Mouse (Mus musculus) c-Kit-negative CD71-positive TER-119-positive erythroid progenitor cells, embryonic 14.5 days (primary cell): ENCODE measurements around the gene Zfp870.
A peak's percentile ranks its signal among the peaks of the same experiment; 100 is the strongest.

Source experiments
- DNase-seq: peaks from one replicate; pipeline ENCODE4 v3.0.0-alpha.2; 2013; ENCODE audit warnings: low read depth, low spot score

The Zfp870 gene

DNA sequence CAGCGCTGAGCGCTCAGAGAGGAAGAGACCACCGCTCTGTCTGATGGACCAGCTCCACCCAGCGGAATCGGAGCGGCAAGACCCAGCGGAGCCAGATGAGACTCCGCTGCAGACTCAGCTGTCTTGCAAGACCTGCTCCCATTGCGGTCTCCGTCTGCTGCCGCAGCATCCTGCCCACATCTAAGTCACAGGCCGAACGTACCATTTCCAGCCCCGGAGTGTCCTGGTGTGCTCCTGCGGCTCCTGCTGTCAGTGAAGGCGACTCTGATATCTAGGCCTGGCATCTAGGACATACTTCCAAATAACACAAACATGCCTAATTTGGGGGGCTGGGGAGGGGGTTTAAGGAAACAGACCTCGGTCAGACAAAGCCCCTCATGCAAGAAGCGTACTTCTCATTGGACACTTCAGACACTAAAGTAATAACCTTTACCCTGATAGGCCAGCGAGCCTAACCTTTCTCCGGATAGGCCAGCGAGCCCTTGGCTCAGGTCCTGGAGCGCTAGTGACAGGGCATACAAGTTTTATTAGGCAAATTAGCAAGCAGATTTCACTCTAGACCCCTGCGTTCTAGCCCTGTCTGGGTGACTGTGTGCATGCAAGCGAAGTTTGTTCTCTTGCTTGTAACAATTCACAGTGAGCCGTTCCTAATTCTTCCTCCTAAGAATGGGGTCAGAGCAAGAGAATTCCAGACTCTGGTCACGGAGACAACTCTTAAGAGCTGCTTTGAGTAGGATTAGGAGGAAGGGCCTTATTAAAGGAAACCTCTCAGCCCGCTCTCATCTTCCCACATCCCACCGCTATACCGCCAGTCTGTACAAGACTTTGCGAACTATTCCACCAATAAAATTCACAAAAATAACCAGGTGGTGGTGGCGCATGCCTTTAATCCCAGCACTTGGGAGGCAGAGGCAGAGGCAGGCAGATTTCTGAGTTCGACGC lies at the start of gene Zfp870:
TSS of gene Zfp870 (minus strand) at position 404 of the 942 bp plus-strand sequence.
- peak; percentile 39 for DNase-seq

DNA sequence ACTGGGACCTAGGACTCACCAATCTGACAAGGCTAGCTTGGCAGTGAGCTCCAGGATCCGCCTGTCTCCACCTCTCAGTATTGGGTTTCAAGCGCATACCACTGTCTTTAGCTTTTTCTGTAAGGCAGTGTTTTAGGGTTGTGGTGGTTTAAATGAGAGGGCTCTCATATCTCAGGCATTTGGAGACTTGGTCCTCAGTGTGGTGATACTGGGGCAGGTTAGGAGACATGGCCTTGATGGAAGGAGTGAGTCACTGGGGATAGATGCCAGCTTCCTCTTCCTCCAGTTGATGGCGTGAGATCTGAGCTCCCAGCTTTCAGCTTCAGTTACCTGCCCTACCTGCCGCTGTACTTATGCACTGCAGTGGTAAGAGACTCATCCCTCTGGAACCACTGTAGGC lies 48.4 kb upstream of the Zfp870 start:
- DNase-seq: no peak

DNA sequence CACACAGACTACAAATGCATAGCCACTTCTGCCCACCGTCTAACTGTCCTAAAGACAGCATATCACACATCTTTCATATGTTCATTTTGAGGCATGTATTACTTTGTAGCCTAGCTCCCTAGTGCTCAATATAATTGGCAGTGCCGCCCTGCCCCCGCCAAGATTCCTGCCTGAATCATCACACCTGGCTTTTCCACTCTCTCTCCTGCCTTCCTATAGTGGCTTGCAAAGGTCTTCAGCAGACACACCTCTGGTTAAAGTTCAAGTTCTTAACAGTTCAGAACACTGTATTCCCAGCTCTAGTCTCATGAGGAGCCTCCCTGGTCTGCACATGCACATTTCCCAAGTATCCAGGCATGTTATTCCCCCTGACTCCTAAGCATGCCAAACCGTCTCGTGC lies 36.4 kb upstream of the Zfp870 start:
- DNase-seq: no peak

DNA sequence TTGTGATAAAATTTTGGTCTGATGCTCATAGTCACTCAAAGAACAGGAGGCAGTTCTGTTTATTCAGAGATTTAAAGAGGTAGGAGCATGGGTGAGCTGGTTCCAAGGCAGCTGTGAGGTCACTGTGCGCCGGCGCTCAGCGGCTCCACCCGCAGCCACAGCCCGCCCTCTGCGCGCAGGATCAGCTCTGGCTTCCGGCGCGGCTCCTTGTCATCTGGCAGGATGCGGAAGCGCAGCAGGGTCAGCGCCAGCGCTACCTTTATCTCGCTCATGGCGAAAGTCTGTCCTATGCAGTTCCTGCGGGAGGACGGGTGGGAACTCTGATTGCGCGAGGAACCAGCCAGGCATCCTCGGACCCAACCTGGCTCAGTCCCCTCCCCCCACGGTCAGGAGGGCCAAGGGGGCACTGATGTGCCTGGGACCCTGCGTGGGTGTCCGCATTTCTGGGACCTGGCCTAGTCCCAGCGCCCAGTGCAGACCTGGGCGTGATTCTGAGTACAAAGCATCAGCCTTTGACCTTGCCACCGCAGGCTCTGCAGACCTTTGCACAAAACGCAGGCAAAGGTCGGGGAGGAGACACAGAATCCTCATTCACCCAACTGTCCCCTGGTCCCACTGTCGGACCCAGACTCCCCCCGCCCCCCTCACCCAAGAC lies 33.3 kb upstream of the Zfp870 start:
- DNase-seq: no peak

DNA sequence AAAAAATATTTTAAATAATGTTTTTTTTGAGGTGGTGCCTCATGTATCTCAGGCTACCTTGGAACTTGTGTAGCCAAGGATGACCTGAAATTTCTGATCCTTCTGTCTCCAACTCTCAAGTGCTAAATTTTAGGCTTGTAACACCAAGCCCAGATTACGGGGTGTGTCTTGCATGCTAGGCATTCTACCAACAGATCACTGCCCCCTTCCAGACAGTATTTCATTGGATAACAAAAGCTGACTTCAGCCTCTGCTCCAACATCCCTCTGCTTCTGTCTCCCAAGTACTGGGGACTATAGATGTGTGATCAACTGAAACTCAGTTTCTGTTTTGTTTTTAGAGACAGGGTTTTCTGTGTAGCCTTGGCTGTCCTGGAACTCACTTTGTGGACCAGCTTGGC lies 32.2 kb upstream of the Zfp870 start:
- DNase-seq: no peak

DNA sequence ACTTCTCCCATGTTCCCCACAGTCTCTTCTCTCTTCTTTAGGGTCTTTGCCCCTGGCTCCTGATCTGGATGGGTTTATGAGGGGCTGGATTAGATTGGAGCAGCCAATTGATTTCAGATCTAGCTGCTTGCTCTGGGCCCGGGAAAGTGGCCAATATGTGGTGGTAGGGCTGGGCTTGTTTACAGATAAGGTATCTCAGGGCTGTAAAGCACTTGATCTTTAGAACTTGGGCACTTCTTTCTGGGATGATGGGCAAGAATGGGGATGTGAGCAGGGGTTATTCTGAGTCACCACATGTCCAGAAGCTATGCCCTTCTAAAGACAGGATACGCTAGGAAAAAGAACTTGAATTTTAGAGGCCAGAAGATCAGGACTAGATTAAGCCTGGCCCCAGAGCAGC lies 27.7 kb upstream of the Zfp870 start:
- no peak for DNase-seq

GRCm38 (mm10) chr17:32917131-32917530 lies 25.7 kb upstream of the Zfp870 start, which contains the start of gene Cyp4f14:
Cyp4f14 (minus strand) TSS chr17:32917342.
- DNase-seq: no peak

DNA sequence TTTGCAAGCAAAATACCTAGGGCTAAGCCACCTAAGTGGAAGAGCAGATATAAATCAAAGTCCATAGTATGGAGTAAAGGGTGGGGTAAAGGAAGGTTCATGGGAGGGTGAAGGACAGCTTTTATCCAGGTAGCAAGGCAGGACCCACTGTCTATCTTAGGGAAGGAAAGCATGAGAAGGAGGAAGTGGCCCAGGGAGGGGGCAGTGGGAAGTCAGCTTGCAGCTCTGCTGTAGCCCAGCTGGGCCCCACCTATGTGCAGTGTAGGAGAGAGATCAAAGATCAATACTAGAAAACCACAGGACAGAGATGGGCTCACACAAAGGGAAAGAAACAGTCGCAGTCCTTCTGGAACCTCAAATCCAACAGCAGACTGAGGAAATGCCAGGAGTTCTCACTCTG lies 24.6 kb upstream of the Zfp870 start:
- no peak for DNase-seq

- DNase-seq: no peak
Observed at GRCm38 (mm10) chr17:32906172-32906571, 14.7 kb upstream of the Zfp870 start.

- no peak for DNase-seq
Observed at GRCm38 (mm10) chr17:32905239-32905638, 13.8 kb upstream of the Zfp870 start.

DNA sequence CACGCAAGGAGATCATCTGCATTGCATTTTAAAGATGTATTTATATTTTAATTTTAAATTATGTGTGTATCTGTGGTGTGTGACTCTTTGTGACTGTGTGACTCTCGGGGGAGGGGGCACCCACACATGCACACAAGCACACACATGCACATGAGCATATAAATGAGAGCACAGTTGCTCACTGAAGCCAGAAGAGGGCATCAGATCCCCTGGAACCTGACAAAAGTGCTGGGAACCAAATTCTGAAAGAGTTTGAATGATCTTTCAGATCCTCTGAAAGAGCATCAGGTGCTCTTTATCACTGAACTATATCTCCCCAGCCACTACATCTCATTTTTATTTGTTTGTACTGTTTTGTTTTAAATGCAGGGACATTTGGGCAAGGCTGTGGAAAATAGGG lies 13.0 kb upstream of the Zfp870 start:
- DNase-seq: no peak

DNA sequence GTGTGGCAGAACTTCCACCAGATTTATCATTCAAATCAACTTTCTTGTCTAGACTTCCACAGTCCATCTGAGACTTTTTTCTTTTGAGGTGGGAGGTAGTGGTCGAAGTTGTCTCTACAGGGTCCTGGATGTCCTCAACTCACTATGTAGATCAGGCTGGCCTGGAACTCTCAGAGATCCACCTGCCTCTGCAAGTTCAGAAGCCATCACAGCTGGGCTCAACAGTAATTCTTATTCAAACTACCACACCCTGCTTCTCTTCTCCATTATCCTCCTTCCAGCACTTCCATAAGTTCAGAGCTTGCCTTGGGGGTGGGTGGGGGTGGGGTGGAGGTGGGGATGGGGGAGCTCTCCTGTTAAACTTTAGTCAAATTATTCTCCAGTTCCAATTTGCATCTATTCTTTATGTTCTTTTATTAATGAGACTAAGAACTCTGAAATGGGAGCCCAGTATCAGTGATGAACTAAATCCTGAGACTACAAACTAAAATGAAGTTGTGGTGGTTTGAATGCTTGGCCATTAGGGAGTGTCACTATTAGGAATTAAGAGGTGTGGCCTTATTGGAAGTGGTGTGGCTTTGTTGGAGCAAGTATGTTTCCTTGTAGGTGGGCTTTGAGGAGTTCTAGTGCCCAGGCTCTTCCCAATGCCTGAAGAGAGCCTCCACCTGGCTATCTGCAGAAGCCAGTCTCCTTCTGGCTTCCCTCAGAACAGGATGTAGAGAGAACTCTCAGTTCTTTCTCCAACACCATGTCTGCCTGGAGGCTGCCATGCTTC lies 10.5 kb upstream of the Zfp870 start:
- no peak for DNase-seq

DNA sequence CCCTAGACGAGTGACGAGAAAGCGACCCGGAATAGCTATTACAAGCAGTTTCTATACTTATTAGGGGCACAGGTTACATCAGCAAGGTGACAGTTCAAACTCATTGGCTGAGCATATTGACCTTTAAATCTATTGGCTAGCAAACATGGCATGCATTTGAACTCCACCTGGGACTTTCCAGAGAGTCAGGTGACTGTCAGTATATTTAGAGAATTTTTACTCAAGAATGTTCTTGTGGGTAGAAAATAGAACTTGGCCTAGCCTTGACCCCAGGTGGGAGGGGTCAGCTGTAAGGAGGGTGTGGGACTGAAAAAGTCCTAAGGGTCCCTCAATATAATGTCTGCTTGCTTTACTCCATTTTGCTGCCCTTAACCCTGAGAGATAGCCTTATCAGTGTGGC lies 4.0 kb upstream of the Zfp870 start:
- DNase-seq: no peak

DNA sequence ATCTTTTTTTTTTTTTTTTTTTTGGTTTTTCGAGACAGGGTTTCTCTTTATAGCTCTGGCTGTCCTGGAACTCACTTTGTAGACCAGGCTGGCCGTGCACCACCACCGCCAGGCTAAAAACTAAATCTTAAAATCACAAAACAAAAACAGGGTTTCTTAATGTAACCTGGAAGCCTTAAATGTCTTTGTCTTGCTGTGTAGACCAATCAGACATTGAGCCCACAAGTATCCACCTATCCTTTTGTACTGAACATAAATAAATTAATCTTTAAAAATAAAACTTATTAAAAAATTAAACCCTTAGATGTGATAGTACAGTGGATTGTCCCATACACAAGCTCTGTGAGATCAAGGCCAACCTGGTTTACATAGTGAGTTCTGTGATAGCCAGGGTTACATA lies 2.5 kb upstream of the Zfp870 start:
- no peak for DNase-seq

- DNase-seq: no peak
Observed at GRCm38 (mm10) chr17:32890852-32891238, 597 bp downstream of the Zfp870 start.

- no peak for DNase-seq
Observed at GRCm38 (mm10) chr17:32889611-32890010, 1.8 kb downstream of the Zfp870 start.

DNA sequence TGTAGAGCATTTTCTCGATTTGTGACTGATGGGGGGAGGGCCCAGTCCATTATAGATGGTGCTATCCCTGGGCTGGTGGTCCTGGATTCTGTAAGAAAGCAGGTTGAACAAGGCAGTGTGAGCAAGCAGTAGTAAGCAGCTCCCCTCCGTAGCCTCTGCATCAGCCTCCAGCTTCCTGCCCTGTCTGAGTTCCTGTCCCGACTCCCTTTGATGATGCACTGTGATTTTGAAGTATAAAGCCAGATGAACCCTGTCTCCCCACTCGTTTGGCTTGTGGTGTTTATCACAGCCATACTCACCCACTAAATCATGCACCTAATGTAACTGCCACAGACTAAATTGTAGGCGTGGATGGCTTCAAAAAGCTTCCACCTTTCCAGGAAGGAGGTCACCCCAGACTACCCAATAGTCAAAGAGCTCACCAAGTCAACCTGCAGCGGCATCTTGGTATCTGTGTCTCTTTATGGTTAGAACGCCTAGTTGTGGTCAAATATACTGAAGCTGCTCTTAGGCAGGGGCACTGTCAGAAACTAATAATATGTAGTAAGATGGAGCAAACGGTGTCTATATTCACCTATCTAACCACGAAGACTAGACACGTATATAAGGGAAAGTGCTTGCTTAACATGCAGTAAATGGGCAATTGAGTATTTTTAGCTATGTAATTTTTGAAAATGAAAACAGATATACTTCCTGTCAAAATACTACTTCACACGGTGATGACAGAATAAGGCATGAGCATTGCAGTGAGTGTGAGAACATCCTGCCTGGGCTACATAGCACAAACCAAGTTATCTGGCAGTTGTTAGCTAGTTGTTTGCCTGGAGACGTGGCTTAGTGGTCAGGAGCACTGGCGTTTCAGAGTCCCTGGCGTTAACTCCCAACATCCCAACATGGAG lies 10.9 kb downstream of the Zfp870 start:
- no peak for DNase-seq

DNA sequence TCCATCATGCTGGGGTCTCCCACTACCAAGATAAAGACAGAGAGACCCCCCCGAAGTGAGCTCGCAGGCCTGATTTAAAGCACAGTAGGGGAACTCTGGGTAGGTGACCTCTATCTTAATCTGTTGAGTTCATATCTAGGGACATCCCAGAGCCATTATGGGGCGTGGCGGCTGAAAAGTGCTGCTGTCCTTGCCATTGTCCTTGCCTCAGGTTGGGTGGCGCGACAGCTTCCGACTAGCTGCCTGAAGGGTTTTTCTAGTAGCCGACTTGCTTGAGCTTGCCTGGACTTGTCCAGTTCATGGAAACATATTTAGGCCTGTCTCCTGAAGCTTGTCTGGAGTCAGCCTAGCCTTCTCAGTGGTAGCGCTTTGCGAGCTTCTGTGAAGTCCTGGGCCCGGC lies 12.7 kb downstream of the Zfp870 start:
- no peak for DNase-seq

DNA sequence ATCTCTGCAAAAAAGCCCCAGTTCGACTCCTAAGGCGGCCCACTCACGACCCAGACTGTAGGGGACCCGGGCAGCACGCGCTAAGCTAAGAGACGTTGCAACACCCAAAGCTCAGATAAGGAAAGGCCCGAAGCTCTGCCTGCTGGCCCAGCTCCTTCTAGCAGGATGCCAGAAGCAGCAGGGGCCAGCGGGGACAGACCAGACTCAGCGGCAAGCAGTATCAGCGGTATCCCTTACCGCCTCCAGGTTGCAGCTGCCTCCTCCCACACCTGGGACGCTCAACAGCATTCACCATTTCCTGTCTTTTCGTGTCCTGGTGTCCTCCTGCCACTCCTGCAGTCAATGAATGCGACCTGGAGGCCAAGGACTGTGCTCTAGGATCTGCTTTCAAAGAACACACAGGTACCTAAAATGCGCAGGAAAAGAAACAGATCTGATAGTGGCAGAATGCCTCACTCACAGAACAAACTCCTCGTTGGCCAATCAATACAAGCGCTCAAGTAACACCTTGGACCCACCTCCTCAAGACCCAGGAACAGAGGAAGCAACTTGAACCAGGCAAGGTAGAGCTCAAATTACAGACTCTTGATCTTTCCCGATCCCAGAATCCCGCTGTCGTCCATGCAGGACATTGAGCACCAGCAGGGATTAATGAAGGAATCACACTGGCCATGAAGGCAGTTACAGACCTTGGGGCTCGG lies 13.8 kb downstream of the Zfp870 start:
- DNase-seq: no peak

DNA sequence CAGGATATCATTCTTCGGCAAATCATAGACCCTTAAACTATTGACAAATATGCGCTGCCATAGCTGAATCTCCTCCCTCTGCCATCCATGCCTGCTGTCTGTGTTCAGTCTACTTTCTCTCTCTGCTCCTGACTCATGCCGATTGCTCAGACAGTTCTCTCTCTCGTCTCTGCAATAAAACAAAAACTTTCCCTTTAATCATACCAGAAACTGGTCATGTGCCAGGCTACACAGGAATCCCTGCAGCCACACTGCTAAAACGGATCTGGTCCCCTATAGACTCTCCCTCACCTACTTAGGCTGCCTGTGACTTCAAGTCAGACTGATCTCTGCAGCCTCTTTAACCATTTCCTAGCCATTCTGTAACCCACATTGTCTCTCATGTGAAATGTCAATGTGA lies 18.7 kb downstream of the Zfp870 start:
- DNase-seq: no peak

GRCm38 (mm10) chr17:32872091-32872490 lies 19.4 kb downstream of the Zfp870 start:
- DNase-seq: no peak
